Mouse (Mus musculus) neural tube, embryonic 11.5 days (tissue): ENCODE results near the gene Vmp1. TPM values are rescaled to one million over a fixed set of nuclear protein-coding genes. Genes with fewer than 3 reads are reported as not detected.

Source experiments
- ATAC-seq: fragments of 200-750 bp; cut with Nextera tagmentation; 2 replicates; pipeline ENCODE4 v1.8.0; 2017; ENCODE audit warnings: moderate number of reproducible peaks, mild to moderate bottlenecking, moderate TSS enrichment, moderate library complexity; ENCODE audit not compliant: insufficient read depth, low FRiP score, low TSS enrichment
- DNase-seq: peaks from one replicate; pipeline ENCODE4 v3.0.0-alpha.2; 2015; ENCODE audit warnings: low spot score
- H3K27ac ChIP-seq: fragments of 300-500 bp; sonication (generic); 2 replicates; pipeline ENCODE4 v1.5.1; 2014; ENCODE audit warnings: low read depth, mild to moderate bottlenecking, low read length
- H3K27me3 ChIP-seq: fragments of 300-500 bp; sonication (generic); 2 replicates; pipeline ENCODE4 v1.6.1; 2014; ENCODE audit warnings: mild to moderate bottlenecking, low read length, mixed read lengths; ENCODE audit not compliant: control insufficient read depth, insufficient read depth
- H3K36me3 ChIP-seq: fragments of 300-500 bp; sonication (generic); 2 replicates; pipeline ENCODE4 v1.6.1; 2014; ENCODE audit warnings: mild to moderate bottlenecking, low read length, moderate library complexity, mixed read lengths; ENCODE audit not compliant: control insufficient read depth, insufficient read depth
- H3K4me1 ChIP-seq: fragments of 300-500 bp; sonication (generic); 2 replicates; pipeline ENCODE4 v1.6.1; 2014; ENCODE audit warnings: low read length, mixed read lengths; ENCODE audit not compliant: control insufficient read depth, insufficient read depth
- H3K4me2 ChIP-seq: fragments of 300-500 bp; sonication (generic); 2 replicates; pipeline ENCODE4 v1.6.1; 2014; ENCODE audit warnings: low read depth, mild to moderate bottlenecking, moderate library complexity
- H3K4me3 ChIP-seq: fragments of 300-500 bp; sonication (generic); 2 replicates; pipeline ENCODE4 v1.5.1; 2014; ENCODE audit warnings: low read depth, low read length
- H3K9ac ChIP-seq: fragments of 300-500 bp; sonication (generic); 2 replicates; pipeline ENCODE4 v1.6.1; 2014; ENCODE audit warnings: mild to moderate bottlenecking, low read length
- H3K9me3 ChIP-seq: fragments of 300-500 bp; sonication (generic); 2 replicates; pipeline ENCODE4 v1.6.1; 2016; ENCODE audit warnings: low read length; ENCODE audit not compliant: control insufficient read depth
- WGBS: fragments of 180-500 bp; shearing (Covaris S2); extraction: QIAGEN DNeasy Blood & Tissue Kit; methylation state at CpG from one replicate; pipeline ENCODE4 v1.1.7; 2014; 5-methylcytosine and 5-hydroxymethylcytosine counted together
- polyA plus RNA-seq: library from polyadenylated mRNA; unstranded; fragments of >200 nt; fragmentation: Nextera tagmentation; extraction: Ambion mirVana; gene quantifications from 2 replicates; pipeline ENCODE4 v1.2.1, GENCODE M21; 2014

Gene Vmp1
- polyA plus RNA-seq, 1 experiment from 2014 or later, result 103 TPM

DNA sequence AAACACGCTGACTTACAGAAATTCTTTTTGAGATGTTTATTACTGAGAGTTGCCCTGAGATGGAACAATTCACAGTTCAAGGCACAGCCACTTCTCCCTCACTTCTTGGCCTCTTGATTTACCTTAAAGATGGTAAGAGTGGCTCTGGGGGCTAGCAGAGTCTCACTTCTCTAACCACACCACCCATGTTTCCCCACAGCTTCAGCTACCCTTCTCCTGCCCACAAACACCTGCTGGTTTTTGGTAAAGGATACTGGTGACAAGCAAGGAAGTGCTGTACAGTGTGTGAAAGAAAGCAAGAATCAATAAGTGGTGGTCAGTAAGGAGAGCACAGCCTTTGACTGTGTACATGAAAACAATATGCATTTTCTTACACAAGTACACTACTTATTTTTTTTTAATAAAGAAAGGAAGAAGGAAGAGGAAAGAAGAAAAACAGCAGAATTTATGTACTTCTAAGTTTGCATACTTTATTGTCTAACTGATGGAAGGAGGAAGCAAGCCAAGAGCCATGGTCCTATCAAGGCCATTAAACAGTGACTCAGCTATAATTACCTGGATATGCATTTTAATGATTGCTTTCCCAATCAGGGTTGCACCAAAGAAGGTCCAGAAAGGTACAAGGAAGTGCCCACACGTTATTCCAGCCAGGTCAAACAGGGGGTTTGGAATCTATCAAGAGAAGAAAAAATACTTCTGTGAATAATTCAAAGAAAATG is 76.9 kb downstream of the Vmp1 start:
- Histone ChIP-seq H3K36me3 (no peaks in the 10 kb centered on the region; the same call in 1 of the 2 replicates), H3K4me1 (no peaks in the 10 kb centered on the region), H3K4me3 (no peak overlapping the region), H3K27me3 (no peaks in the 10 kb centered on the region), H3K9me3 (no peaks in the 10 kb centered on the region), H3K9ac (no peak overlapping the region), H3K27ac (no peak overlapping the region), H3K4me2 (no peak overlapping the region)
- WGBS, result 91% methylated on average over 2 of the region's 2 CpGs
- DNase-seq (no peak), ATAC-seq (no peak)

DNA sequence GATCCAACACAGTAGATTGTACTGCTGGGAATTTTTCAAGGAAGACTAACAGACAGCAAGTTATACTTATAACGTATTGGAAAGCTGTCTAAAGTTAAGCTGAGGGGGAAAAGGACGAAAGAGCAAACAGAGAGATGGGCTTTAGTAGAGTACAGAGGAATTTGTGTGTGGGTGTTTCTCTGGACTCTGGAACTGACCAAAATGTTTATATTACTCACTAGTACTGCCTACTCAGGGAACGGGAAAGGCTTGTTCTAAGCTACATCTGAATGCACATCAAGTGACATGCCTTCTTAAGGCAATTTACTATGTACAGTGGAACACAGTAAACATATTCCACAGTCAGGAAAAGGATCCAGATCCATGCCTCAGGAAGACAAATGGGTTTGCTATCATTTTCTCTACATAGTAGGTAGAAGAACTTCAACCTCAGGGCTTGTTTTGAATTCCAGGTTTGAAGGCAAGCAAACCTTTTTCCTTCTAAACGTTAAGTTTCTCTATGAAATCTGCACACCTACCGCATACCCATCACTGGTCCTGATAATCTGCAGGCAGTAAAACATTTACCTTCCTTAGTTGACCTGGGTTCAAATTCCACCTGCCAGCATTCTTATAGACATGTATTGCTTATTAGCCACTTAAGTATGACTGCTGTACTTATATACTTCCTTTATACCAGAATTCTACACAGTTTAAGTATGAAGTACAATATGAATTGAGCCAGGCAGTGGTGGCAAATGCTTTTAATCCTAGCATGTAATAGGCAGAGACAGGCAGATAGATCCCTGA is 78.7 kb downstream of the Vmp1 start:
- Histone ChIP-seq H3K27me3 (no peaks in the 10 kb centered on the region), H3K4me1 (no peaks in the 10 kb centered on the region), H3K36me3 (no peaks in the 10 kb centered on the region; the same call in 1 of the 2 replicates), H3K9ac (no peak overlapping the region), H3K27ac (no peak overlapping the region), H3K4me3 (no peak overlapping the region), H3K4me2 (no peak overlapping the region), H3K9me3 (no peaks in the 10 kb centered on the region)
- WGBS, result 93% methylated on average over 5 of the region's 5 CpGs
- no peak for ATAC-seq
- DNase-seq, result no peak

DNA sequence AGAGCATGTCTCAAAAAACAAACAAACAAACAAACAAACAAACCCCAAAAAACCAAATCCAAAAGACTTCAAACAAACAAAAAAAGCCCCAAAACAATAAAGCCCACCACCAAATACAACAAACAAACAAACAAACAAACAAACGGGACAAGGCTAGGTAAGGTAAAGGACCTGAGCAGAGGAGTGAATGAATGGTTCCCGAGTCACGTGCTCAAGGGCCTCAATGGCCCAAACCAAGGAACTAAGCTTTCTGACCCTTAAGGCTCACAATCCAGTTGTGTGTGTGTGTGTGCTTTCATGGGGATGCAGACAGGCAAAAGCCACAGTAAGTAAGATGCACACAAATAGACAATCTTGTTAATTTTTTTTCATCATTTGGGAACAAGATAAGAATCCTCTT is 79.3 kb downstream of the Vmp1 start:
- no peaks in the 10 kb centered on the region for H3K9me3 ChIP-seq
- no peak overlapping the region for H3K4me2 ChIP-seq
- H3K9ac ChIP-seq, result no peak overlapping the region
- H3K27me3 ChIP-seq, result no peaks in the 10 kb centered on the region
- ATAC-seq (no peak), DNase-seq (no peak)
- no peak overlapping the region for H3K4me3 ChIP-seq
- no peaks in the 10 kb centered on the region; the same call in 1 of the 2 replicates for H3K36me3 ChIP-seq
- 93% methylated on average over 3 of the region's 3 CpGs for WGBS
- H3K4me1 ChIP-seq, result no peaks in the 10 kb centered on the region
- no peak overlapping the region for H3K27ac ChIP-seq

DNA sequence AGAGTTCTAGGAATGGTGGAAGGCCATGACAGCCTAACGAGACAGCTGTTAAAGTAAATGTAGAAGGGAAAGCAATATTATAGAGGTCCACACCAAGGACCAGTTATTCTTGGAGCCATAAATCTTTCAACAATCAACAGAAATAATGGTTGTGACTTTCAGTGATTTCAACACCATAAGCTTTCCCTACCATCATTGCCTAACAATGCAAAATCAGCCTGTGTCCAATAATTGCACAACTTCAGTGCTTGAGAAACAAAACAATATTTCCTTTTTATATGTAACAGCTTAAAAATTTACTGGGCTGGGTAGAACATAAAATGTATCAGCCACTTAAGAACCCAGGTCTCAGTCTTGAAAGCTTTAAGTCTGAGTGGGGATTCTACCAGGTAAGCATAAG is 79.9 kb downstream of the Vmp1 start:
- H3K9ac ChIP-seq, result no peak overlapping the region
- no peaks in the 10 kb centered on the region for H3K9me3 ChIP-seq
- 95% methylated on average over 1 of the region's 1 CpGs for WGBS
- H3K36me3 ChIP-seq, result no peaks in the 10 kb centered on the region; the same call in 1 of the 2 replicates
- ATAC-seq, result no peak
- no peaks in the 10 kb centered on the region for H3K4me1 ChIP-seq
- no peak for DNase-seq
- H3K4me2 ChIP-seq, result no peak overlapping the region
- H3K4me3 ChIP-seq, result no peak overlapping the region
- H3K27ac ChIP-seq, result no peak overlapping the region
- no peaks in the 10 kb centered on the region for H3K27me3 ChIP-seq

DNA sequence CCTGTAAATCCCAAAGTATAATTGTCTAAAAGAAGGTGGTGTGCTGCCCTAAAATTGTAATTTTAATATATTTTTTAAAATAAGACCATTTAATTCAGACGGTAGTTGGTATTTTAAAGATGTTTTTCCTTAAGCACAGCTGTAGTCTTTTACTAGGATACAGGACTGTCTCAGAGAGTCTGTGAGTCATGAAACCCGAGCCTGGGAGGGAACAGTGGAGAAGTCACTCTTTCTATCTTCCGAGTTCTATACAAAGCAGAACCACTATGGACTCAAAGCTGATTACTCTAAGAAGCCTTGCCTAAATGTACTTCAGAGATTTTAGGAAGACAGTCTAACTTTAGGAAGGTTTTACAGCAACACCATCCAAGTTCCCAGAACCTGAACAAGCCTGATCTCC is 81.5 kb downstream of the Vmp1 start:
- WGBS, result 70% methylated on average over 3 of the region's 3 CpGs
- no peak overlapping the region for H3K27ac ChIP-seq
- no peaks in the 10 kb centered on the region for H3K4me1 ChIP-seq
- H3K9ac ChIP-seq, result no peak overlapping the region
- no peak for DNase-seq
- H3K9me3 ChIP-seq, result no peaks in the 10 kb centered on the region
- no peak overlapping the region for H3K4me3 ChIP-seq
- no peak overlapping the region for H3K4me2 ChIP-seq
- H3K36me3 ChIP-seq, result no peaks in the 10 kb centered on the region; the same call in 1 of the 2 replicates
- ATAC-seq, result no peak
- no peaks in the 10 kb centered on the region for H3K27me3 ChIP-seq

- 93% methylated on average over 7 of the region's 7 CpGs for WGBS
- DNase-seq, result no peak
- ATAC-seq, result no peak
- Histone ChIP-seq H3K9me3 (no peaks in the 10 kb centered on the region), H3K27me3 (no peaks in the 10 kb centered on the region), H3K36me3 (no peaks in the 10 kb centered on the region; the same call in 1 of the 2 replicates), H3K27ac (no peak overlapping the region), H3K4me3 (no peak overlapping the region), H3K4me2 (no peak overlapping the region), H3K4me1 (no peaks in the 10 kb centered on the region), H3K9ac (no peak overlapping the region)
These were observed 83.5 kb downstream of the Vmp1 start for GRCm38 (mm10) chr11:86600209-86600557.

- DNase-seq (no peak), ATAC-seq (no peak)
- Histone ChIP-seq H3K27me3 (no peaks in the 10 kb centered on the region), H3K9ac (no peak overlapping the region), H3K4me2 (no peak overlapping the region), H3K4me1 (no peaks in the 10 kb centered on the region), H3K27ac (no peak overlapping the region), H3K36me3 (no peaks in the 10 kb centered on the region; the same call in 1 of the 2 replicates), H3K9me3 (no peaks in the 10 kb centered on the region), H3K4me3 (no peak overlapping the region)
- WGBS, result 78% methylated on average over 4 of the region's 4 CpGs
These were observed 84.0 kb downstream of the Vmp1 start for GRCm38 (mm10) chr11:86599378-86600208.

GRCm38 (mm10) chr11:86598572-86598971 is 85.1 kb downstream of the Vmp1 start:
- ATAC-seq (no peak), DNase-seq (no peak)
- H3K9me3 ChIP-seq, result no peaks in the 10 kb centered on the region
- no peak overlapping the region for H3K27ac ChIP-seq
- H3K4me2 ChIP-seq, result no peak overlapping the region
- H3K4me3 ChIP-seq, result no peak overlapping the region
- 83% methylated on average over 1 of the region's 1 CpGs for WGBS
- H3K4me1 ChIP-seq, result no peaks in the 10 kb centered on the region
- no peaks in the 10 kb centered on the region; the same call in 1 of the 2 replicates for H3K36me3 ChIP-seq
- no peaks in the 10 kb centered on the region for H3K27me3 ChIP-seq
- H3K9ac ChIP-seq, result no peak overlapping the region
